Mouse (Mus musculus) kidney, adult 9 months (tissue): Measurements from ENCODE around the gene Cst6.

Experiments
- DNase-seq: peaks from one replicate; pipeline ENCODE4 v3.0.0; 2022

Gene Cst6

DNA sequence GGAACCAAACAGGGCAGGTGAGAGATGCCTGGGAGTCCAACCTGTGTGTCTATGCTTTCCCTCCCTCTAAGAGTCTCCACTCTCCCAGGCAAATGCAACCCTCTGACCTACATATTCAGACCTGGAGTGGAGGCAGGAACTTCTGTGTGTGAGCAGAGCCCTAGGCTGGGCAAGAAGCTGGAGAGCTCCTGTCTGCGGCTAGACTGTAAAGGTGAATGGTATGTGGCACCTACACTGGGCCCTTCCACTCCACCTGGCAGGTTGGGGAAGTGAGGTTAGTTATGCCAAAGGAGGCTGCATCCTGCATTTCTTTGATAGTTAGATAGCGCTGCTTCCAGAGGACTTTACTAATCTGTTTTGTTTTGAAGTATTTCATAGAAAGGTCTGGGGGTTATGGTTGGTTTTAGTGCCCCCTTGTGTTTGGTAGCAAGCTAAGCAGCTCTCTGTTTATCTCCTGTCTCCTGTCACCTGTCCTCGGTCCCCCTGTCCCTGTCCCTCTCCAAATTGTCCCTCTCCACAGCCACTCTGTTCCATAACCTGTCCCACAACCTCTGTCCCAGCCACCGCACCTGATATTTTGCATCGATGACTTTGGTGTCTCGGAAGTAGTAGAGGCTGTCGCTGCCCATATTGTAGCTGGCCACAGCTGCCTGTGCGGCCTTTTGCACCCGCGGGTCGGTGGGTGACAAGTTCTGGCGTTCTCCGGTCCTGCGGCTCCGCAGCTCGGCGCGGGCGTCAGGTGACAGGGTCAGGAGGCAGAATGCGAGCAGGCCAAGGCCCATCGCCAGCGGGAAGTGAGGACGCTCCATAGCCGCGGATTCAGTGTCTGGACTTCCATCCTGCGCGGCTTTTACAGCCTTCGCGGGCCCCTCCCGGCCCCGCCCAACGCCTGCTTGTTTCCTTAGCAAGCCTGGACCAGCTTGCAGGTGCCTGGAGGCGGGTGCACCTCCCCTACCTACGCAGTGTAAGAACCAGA lies 560 bp downstream of the Cst6 start:
- peak; percentile 31 for DNase-seq

DNA sequence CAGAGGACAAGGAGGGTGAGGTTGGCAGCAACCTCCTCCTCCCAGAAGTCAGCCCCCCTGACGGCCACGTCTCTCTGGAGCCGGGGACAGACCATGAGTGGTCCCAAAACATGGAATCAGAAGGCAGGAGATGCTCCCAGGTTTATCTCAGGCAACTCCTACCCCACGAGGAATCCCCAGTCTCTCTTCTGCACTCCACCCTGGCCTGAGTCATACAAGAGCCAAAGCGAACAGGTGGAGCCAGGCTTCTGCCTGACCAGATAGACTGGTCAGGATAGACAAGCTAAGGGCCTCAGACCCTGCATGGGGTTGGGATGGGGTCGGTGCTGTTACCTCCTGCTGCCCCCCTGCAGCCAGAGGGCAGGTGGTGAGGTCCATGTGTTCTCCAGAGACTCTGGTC lies 1.3 kb downstream of the Cst6 start:
- no peak for DNase-seq

DNA sequence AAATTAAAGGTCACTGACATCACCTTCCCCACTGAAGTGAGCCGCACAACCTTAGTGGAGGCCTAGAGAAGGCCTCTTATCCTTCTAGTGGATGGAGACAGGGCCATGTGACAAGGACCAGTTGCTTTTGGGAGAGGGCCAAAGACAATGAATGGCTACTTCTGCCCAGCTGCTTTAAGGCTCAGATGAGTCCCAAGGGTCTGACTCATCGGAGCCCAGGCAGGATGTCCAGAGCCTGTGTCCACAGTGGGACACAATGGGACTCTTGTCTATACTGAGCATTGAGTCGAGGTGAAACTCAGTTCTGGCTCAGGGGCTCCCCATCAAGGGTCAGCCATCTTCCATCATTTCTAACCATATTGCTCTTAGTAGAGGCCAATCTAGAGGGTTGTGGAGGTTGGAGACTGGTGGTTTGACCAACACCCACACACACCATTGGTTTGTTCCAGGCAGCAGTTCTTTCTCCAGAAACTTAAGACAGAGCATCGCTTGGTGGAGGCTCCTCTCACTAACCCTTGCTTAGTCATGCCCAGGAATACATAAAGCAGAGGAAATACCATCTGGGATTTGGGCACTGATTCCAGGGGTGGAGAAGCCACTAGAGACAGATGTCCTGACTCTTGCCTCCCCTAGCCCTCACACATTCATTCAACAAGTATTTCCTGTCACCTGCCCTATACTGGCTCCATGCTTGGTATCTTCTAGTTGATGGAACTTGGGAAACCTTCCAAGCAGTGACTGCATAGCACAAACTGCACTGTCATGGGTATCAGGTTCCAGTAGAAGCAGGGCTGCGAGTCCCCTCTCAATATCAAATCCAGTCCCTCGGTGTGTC lies 3.9 kb downstream of the Cst6 start:
- DNase-seq: no peak

DNA sequence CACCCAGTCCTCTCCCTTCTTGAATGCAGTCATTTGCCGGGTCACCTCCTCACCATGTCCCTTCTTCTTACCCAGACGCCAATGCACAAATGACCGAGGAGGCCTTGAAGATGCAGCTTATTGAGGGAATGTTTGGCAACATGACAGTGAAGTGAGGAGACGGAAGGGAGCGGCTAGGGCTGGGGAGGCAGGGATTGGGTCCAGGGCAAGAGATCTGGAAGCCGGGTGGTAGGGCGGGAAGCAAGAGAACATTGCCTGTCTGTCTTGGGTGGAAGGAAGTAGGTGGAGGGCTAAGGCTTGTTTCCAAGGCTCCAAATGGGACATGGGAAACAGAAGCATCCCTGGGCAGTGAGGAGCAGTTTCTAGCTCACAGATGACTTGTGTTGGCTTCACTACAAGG lies 8.0 kb downstream of the Cst6 start:
- no peak for DNase-seq

DNA sequence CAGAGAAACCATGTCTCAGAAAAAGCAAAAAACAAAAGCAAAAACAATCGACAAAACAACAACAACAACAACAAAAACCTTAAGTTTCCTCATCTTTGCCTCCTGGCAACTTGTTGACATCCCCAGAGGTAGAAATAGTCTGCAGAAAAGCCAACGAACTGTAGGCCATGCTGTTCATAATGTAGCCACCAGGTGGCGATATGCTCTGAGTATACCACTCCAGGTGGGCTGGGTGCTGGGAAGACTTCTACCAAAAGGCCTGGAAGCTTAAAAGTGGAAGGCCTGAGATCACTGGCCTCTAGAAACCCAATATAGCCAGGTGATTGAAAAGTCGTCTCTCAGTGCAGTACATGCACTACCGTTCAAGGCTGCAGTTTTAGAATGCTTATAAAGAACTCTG lies 11.4 kb downstream of the Cst6 start:
- DNase-seq: peak; percentile 83

DNA sequence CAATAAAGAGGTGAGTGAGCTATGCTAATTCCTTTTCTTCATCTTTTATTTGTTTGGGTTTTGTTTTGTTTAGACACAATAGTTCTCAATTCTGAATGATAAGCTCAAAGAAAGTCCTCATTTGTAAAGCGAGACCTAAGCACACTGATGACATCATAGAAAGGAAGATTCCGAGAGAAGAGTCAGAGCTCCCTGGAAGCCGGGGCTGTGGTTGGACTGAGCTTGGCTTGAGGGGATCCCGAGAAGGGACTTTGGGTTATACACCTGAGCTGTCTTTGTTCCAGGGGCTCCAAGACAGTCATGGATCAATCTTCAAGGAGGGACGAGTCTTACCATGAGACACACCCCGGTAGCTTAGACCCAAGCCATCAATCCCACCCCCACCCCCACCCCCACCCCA lies 13.9 kb downstream of the Cst6 start, which contains the start of gene Catsper1:
TSS of gene Catsper1 (plus strand) at position 301 of the 400 bp plus-strand sequence.
- DNase-seq: no peak

DNA sequence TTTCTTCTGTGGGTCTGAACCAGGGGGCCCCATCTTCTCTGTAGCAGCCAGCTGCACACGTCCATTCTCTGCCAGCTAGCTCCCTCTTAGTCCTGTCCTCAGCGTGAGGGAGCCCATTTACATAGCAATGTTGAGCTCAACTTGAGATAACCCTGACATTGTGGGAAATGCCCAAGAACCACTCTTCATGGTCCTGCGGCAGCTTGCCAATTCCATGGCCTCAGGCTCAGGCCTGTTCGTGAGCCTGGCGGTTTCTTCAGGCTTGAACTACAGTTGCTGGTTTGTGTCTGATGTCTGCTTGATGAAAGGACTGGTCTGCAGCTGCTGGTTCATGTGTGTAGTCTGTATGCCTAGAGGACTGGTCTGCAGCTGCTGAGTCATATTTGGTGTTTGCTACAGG lies 14.6 kb downstream of the Cst6 start:
- DNase-seq: no peak

DNA sequence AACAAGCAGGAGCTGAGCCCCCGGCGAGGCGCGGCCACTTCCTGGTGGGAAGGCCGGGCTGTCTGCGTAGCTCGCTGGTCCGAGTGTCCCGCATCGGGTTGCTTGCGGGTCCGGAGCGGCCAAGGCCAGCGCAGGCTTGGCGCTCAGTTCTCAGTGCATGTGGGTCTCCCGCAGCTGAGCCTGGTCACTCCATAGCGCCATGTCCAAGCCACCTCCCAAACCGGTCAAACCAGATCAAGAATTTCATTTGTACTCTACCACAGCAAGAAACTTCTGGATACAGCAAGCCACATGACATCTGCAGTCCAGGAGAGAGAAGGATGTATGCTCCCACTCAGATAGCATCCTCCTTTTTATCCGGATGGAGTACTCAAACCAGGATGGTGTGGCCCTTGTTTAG lies 21.4 kb downstream of the Cst6 start:
- peak; percentile 39 for DNase-seq

DNA sequence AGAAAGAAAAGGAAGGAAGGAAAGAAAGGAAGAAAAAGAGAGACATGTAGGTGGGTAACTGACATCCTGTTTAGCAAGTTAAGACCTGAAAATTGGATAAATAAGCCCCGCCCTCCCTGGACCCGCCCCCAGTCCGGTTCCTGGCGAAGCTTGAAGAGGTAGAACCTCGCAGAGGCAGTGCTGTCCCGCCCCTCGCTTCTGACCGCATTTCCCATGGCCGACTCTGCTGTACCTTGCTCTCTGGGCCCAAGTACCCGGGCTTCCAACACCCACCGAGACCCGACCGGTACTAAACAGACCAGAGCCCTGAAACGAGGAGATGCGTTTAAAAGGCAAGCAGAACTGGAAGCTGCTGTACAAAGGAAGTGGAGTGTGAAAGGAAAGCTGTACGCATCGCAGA lies 25.6 kb downstream of the Cst6 start:
- peak; percentile 71 for DNase-seq

DNA sequence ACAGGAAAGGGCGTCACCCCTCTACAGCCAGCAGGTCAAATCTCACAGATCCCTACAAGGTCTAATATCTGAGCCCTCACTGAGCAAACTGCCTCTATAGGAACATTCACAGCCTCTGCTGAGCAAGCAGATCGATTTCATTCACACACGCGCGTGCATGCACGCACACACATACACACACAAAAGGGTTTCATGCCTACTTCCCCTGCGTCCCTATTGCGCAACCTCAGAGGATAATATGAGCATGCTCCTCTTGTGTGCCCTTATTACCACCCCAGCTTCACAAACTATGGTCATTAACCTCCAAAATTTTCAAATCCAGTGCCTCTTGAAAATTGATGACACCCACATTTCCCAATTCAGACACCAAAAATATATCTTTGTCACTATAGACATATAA lies 36.2 kb downstream of the Cst6 start:
- DNase-seq: no peak

DNA sequence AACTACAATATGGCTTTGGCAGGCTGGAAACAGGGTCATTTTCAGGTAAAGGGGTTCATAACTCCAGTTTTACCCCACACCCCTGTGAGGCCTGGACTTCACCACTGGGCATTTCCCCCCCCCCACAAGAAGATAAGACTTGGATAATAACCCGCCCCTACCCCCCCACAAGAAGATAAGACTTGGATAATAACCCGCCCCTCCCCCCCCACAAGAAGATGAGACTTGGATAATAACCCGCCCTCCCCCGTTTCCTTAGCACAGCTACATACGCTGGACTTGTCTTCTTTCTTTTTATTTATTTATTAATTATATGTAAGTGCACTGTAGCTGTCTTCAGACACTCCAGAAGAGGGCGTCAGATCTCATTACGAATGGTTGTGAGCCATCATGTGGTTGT lies 40.3 kb downstream of the Cst6 start:
- DNase-seq: no peak

DNA sequence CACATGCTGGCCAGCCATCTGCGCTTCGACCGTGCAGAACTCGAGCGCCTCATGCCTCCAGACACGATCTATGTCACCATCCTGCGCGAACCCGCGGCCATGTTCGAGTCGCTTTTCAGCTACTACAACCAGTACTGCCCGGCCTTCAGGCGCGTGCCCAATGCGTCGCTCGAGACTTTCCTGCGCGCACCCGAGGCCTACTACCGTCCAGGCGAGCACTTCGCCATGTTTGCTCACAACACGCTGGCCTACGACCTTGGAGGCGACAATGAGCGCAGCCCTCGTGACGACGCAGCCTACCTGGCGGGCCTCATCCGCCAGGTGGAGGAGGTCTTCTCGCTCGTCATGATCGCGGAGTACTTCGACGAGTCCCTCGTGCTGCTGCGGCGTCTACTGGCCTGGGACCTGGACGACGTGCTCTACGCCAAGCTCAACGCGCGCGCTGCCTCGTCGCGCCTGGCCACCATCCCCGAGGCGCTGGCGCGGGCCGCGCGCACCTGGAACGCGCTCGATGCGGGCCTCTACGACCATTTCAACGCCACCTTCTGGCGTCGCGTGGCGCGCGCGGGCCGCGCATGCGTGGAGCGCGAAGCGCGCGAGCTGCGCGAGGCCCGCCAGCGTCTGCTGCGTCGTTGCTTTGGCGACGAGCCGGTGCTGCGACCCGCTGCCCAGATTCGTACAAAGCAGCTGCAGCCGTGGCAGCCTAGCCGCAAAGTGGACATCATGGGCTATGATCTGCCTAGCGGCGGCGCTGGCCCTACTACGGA lies 42.2 kb downstream of the Cst6 start:
- no peak for DNase-seq

DNA sequence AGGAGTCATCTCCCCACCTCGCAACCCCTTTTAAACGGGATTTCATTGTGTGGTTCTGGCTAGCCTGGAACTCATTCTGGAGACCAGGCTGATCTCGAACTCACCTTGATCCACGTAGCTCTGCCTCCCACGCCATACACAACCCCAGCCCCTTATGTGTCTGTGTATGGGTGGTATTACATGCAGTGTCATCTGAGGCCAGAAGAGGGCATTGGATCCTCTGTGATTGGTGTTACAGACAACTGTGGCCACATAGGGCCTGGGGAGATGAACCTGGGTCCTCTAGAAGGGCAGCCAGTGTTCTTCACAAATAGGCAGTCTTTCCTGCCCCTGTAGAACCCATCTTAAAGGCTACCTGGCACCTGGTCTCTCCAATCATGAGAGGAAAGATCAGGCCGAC lies 43.1 kb downstream of the Cst6 start:
- DNase-seq: no peak

DNA sequence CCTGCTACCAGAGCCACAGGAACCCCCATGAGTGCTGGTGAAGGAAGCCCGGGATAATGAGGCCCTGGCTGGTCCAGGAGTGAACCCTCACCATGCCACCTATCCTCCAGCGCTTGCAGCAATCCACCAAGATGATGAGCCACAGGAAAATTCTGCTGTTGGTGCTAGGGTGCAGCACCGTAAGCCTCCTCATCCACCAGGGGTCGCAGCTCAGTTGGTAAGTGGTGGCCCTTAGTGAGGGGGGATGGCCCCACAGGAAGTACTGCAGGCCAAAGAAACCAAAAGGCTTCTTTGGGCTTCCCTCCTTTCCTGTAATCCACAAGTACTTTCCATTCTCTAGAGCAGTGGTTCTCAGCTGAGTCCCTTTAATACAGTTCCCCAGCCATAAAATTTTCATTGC lies 46.9 kb downstream of the Cst6 start:
- peak; percentile 49 for DNase-seq

DNA sequence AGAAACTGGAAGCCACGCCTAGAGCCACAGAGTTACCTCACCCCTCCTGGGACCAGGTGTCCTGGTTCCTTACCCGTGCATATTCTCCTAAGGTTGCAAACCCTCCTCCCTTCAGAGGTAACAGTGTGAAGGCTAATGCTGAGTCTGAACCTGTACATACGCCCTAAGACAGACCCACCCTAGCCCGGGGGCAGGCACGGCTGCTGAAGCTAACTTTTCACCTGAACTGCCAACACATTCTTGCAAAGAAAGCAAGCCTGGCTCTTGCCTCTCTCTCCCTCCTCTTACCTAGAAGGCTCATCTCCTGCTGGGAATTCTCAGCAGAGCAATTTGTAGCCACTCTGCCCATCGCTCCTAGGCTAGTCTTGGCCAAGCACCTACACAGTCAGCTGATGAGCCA lies 48.8 kb downstream of the Cst6 start:
- no peak for DNase-seq

DNA sequence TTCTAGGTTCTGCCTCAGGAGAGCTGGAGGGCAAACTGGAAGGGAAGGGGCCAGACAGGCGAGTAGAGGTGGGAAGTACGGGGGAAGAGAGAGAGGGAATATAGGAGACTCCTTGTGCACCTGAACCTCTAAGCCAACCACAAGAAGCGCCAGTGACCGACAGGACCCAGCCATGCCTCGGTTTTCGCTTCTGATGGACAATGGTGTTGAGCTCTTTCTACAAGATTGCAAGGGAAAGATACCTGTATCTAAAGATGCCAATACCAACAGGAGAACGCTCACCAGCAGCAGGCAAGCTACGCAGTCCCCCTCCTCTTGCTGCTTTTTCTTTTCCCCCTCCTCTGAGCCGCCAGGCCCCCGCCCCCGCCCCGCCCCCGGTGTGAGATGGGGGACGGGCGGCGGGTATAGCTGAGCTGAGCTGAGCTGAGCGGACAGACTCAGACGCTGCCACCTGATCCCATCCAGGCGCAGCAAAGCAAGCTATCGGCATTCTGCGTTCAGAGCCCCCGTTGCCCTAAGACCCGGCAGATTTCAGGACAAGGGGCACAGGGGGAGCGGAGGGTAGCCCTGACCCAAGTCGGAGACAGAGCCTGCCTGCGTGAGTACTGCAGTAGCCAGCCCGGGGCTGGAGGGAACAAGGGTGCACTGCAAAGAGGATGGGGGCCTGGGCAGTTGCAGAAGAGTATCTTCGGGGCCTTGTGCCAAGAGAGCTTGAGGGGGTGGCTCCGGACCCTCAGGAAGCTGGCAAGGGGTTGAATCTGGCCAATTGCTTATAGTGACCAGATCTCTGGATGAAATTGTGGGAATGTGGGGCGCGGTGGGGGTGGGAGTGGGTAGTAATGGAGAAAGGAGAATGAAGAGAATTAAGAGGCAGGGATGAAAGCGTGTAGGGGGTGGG lies 51.2 kb downstream of the Cst6 start, which contains the start of gene Gal3st3:
TSS of gene Gal3st3 (plus strand) at position 429 of the 898 bp plus-strand sequence.
- DNase-seq: no peak

DNA sequence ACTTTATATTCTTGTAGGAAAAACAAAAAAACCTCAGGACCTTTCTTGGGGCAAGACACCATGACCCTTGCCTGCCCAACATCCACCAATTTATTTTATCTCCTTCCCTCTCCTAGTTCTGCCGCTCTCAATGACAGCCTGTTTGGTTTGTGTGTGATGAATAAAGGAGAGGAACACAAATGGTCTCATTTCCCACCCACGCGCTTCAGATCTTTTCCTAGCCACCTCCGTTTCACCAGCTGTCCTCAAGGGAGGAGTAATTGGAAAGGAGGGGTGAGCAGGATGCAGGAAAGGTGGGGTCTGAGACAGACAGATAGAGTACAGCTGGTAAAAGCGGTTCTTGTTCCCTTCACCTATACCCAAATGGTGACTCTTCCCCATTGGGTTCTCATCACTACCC lies 52.7 kb downstream of the Cst6 start:
- DNase-seq: no peak

DNA sequence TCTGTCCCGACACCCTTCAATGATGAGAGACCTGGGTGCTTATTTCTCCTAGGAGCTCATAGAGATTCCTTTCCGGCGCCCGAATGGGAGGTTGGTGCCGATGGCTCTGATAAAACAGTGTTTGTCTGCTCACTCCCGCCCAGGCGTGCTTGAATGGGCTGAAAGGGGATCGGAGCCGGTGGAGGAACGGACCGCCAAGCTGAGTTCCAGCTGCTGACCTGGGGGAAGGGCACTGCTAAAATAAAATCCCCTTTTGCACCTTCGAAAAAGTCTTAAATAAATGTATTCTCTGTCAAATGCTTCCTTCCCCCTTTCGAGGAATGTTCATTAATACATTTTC lies 53.7 kb downstream of the Cst6 start:
- no peak for DNase-seq

DNA sequence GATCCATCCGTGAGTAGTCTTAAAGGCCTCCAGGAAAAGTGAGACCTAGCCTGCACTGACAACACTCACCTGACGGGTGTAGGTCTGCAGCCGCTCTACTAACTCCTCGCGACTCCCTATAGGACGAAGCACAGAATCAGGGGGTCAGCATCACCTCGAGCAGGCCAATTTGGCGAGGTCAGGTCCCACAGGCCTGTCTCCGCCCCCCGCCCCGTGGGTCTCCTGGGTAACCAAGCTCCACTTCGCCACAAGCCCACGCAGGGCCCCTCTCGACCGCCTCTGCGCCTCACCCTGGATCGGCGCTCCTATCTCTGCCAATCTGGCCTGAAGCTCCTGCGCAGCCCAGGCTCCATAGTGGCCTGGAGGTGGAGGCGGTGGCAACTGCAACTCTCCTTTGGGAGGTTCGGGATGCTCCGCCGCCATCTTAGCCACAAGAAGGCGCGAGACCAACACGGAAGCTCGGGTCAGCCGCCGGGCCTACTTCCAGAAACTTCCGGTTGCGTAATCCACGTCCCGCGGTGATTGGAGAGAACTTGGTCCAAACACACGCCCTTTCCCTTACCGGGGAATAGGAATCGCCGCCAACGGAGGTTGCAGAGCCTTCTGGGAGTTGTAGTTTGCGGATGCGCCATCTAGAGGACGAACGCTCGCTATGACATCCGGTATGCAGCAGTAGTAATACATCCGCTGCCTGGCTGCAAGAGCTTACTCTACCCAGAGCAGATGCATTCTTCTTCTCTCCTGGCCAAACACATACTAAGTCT lies 54.2 kb downstream of the Cst6 start, which contains the start of gene Sf3b2:
TSS of gene Sf3b2 (minus strand) at position 484 of the 764 bp plus-strand sequence.
- DNase-seq: peak; percentile 99
